Mouse (Mus musculus): ENCODE data around the gene Angel1.

Gene Angel1

DNA sequence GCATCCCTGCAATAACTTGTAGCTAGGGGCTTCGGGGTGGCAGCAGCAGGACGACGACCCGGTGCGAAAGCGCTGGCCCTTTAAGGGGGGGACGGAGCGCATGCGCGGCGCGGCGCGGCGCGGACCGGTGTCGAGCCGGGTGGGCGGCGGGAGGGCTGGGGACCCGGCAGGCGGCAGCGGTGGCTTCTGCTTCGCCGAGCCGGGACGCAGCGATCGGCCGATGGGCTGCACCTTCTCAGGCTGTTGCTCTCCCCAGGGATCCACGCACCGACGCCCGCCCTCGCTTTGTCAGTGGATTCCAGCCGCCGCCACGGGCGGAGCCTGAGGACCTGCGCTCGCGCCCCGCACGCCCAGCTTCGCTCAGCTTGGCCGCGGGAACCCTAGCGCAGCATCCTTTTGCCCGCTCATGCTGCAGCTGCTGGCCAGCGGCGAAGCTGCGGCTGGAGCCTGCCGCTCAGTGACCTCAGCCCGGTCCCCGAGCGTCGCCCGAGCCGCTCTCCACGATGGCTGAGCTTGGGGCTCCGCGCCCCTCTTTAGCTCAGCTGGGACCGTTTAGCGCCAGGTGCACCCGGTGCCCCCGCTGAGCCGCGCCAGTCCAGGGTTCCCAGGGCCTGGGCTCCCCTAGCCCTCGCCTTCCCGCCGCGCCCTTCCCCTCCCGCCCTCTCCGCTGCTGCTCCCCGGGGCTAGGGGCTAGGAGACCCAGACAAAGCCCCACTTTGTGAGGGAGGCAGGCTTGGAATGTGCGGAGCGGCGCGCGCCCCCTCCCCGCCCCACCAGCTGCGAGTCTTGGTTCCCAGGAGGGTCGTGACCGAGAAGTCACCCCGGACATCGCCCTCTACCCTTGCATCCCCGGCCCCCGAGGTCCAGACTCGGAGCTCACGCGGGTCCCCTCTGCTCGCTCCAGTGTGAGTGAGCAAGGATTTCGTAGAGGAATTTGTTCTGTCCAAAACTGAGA lies 47.4 kb downstream of the Angel1 start, which contains the start of gene Vash1:
TSS of gene Vash1 (plus strand) at position 110 of the 955 bp plus-strand sequence.
- peak; percentile 47 for DNase-seq

- no peak for DNase-seq
Measured at GRCm38 (mm10) chr12:86672507-86672906, 53.8 kb downstream of the Angel1 start.

- no peak for DNase-seq
Measured at GRCm38 (mm10) chr12:86672105-86672504, 54.2 kb downstream of the Angel1 start.

- DNase-seq = no peak
Measured at GRCm38 (mm10) chr12:86668404-86668803, 57.9 kb downstream of the Angel1 start.

GRCm38 (mm10) chr12:86665656-86666055 lies 60.6 kb downstream of the Angel1 start:
- no peak for DNase-seq

- no peak for DNase-seq
Measured at GRCm38 (mm10) chr12:86660466-86660865, 65.8 kb downstream of the Angel1 start.

DNA sequence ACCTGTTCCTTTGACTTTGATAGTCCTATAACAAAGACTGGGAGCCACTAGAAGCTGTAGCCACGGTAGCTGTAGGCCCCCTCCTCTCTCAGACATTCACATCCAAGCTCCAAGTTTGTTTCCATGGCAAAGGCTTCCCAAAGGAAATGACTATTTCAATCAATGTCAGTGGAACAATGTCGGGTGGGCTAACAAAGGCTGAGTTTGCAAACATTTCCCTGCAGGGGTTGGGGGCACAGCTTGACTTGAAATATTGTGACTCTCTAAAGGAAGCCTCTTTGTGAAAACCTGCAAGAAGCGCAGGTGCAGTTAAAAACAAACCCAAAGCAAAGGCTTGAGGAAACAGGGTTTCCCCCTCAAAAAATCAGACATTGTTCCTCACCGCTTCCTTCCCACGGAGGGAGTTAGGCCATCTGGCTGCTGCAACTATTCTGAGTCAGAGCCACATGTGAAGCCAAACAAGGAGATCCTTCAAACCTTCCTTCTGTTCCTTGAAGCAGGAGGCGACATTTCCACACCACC lies 66.8 kb downstream of the Angel1 start:
- peak; percentile 54 for DNase-seq

- DNase-seq = no peak
Measured at GRCm38 (mm10) chr12:86652570-86653041, 73.7 kb downstream of the Angel1 start.

GRCm38 (mm10) chr12:86651301-86651860 lies 74.9 kb downstream of the Angel1 start:
- no peak for DNase-seq
